30 mouse cellular contexts compared by ENCODE assay signal in the genomic region with DNA sequence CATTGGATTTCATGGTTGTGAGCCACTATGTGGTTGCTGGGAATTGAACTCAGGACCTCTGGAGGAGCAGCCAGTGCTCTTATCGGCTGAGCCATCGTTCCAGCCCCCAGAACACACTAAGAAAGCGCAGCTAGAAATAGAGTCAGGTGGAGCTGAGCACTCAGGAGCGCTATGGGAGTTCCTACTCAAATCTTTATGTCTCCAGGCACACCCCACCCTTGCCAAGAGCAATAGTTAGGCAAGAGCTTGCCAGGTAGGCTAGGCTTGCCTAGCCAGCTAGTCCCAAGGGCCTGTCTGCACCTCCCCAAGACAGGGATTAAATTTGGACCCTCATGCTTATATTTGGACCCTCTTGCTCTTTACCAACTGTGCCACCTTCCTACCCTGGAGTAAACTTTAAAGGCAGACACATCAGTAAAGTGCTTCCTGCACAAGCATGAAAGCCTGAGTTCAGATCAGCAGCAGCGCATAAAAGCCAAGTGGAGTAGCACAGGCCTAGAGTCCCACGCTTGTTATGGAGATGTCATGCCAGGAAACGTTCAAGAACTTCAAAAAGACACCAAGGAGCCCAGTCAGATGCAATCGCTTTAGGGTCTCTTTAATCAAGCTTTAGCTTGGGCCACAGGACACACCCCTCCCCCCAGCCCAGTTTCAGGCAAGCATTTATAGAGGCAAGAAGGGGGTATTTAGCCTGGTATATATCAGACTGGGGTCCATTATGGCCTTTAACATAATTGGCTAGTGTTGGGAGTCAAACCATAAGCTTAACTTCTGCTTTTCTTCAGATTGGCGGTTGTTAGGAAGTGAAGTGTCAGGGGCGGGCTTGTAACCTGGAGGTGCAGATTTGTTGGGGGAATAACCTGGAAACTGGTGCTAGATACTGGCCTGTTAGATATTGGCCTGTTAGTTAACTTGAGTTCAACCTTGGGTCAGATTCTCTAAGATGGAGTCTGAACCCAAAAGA. TPM values are rescaled to one million over a fixed set of nuclear protein-coding genes. Genes with fewer than 3 reads are reported as not detected.
DNase-seq lines count a peak whose midpoint lies in the region; ATAC-seq and TF ChIP-seq lines count a peak whose summit lies in the region.
"Had no signal": no experiment of that assay in that cellular context is flagged by ENCODE, and none has a peak within 500 bp of the region (broad histone marks: within the 10 kb centered on the region; RNA-seq: fewer than 3 reads in every experiment).

No protein-coding gene starts in this region.

- no peaks in the 10 kb centered on the region for H3K36me3 ChIP-seq in liver, embryonic 13.5 days
- H3K36me3 ChIP-seq in liver, embryonic 11.5 days (ENCODE audit: control insufficient read depth, insufficient read depth, low read length) = no peaks in the 10 kb centered on the region
- no peaks in the 10 kb centered on the region for H3K36me3 ChIP-seq in E14TG2a.4 (ENCODE audit: insufficient read depth, low read length)
- H3K36me3 ChIP-seq in stomach, postnatal 0 days (ENCODE audit: control insufficient read depth, insufficient read depth, low read length) = no peaks in the 10 kb centered on the region
- H3K36me3 ChIP-seq: embryonic facial prominence, embryonic 15.5 days; heart, embryonic 13.5 days; limb, embryonic 15.5 days; midbrain, embryonic 12.5 days had no signal

- ATAC-seq in liver, embryonic 13.5 days (ENCODE audit: low read depth) = no peak
- ATAC-seq in liver, embryonic 11.5 days (replicated peaks; ENCODE audit: low FRiP score) = no peak
- no peak for ATAC-seq in stomach, postnatal 0 days (ENCODE audit: low FRiP score, low TSS enrichment)
- ATAC-seq: activated CD4-positive, CD25-positive, alpha-beta regulatory T cell, adult 4 months; forebrain, embryonic 14.5 days; inflammation-experienced regulatory T-cells, adult 6 months; Patski had no signal

- no peak overlapping the region for H3K4me2 ChIP-seq in liver, embryonic 13.5 days
- H3K4me2 ChIP-seq in liver, embryonic 11.5 days = no peak overlapping the region
- H3K4me2 ChIP-seq in stomach, postnatal 0 days (replicated peaks; ENCODE audit: low read depth) = no peak overlapping the region
- H3K4me2 ChIP-seq: embryonic facial prominence, embryonic 15.5 days; heart, embryonic 13.5 days; hindbrain, embryonic 14.5 days; limb, embryonic 15.5 days; lung, embryonic 14.5 days; midbrain, embryonic 12.5 days had no signal

- TF ChIP-seq EP300 in stomach, postnatal 0 days (optimal IDR thresholded peaks at IDR 0.05) = no peak

- H3K27ac ChIP-seq in liver, embryonic 13.5 days = peak overlapping the region; percentile 4; the same call in 1 of the 2 replicates
- no peak overlapping the region for H3K27ac ChIP-seq in liver, embryonic 11.5 days (ENCODE audit: low read depth, low read length)
- H3K27ac ChIP-seq in stomach, postnatal 0 days (replicated peaks) = peak overlapping the region; percentile 69
- H3K27ac ChIP-seq: embryonic facial prominence, embryonic 15.5 days; gastrocnemius, adult 2 months; hindbrain, embryonic 14.5 days; left cerebral cortex, adult 2 months; limb, embryonic 15.5 days; midbrain, embryonic 12.5 days had no signal

- H3K27me3 ChIP-seq in liver, embryonic 13.5 days = no peaks in the 10 kb centered on the region
- no peaks in the 10 kb centered on the region for H3K27me3 ChIP-seq in liver, embryonic 11.5 days (replicated peaks; ENCODE audit: control insufficient read depth, insufficient read depth, low read length)
- no peaks in the 10 kb centered on the region for H3K27me3 ChIP-seq in E14TG2a.4 (ENCODE audit: insufficient read depth, low read length)
- H3K27me3 ChIP-seq in stomach, postnatal 0 days (ENCODE audit: control insufficient read depth, insufficient read depth, low read length) = no peaks in the 10 kb centered on the region
- H3K27me3 ChIP-seq: embryonic facial prominence, embryonic 15.5 days; heart, embryonic 13.5 days; limb, embryonic 15.5 days; Patski had no signal

- TF ChIP-seq CTCF in E14TG2a.4 (conservative IDR thresholded peaks at IDR 0.05; ENCODE audit: low read length) = no peak
- TF ChIP-seq CTCF in stomach, postnatal 0 days (IDR thresholded peaks at IDR 0.05; ENCODE audit: low read depth) = no peak

- peaks cover 47% of the 10 kb centered on the region for H3K4me1 ChIP-seq in liver, embryonic 13.5 days (replicated peaks)
- H3K4me1 ChIP-seq in liver, embryonic 11.5 days (replicated peaks; ENCODE audit: control insufficient read depth, insufficient read depth, low read length) = peaks cover 20% of the 10 kb centered on the region
- peaks cover 67% of the 10 kb centered on the region for H3K4me1 ChIP-seq in E14TG2a.4 (replicated peaks; ENCODE audit: low read depth, low read length)
- peaks cover 4% of the 10 kb centered on the region for H3K4me1 ChIP-seq in stomach, postnatal 0 days (replicated peaks; ENCODE audit: control insufficient read depth, insufficient read depth)
- H3K4me1 ChIP-seq: embryonic facial prominence, embryonic 15.5 days had no signal

- no peak overlapping the region for H3K4me3 ChIP-seq in liver, embryonic 13.5 days (replicated peaks)
- H3K4me3 ChIP-seq in liver, embryonic 11.5 days (ENCODE audit: low read depth, low read length) = no peak overlapping the region
- peak overlapping the region; percentile 13; the same call in 1 of the 2 replicates for H3K4me3 ChIP-seq in E14TG2a.4 (replicated peaks; ENCODE audit: low read length)
- no peak overlapping the region for H3K4me3 ChIP-seq in stomach, postnatal 0 days (ENCODE audit: low read depth, low read length)
- H3K4me3 ChIP-seq: embryonic facial prominence, embryonic 15.5 days; gastrocnemius, adult 2 months; heart, embryonic 13.5 days; left cerebral cortex, adult 2 months; limb, embryonic 15.5 days; midbrain, embryonic 12.5 days had no signal

- WGBS in liver, embryonic 13.5 days (ENCODE audit: insufficient replicate concordance) = 58% methylated on average over 10 of the region's 10 CpGs
- WGBS in liver, embryonic 11.5 days = 67% methylated on average over 10 of the region's 10 CpGs
- 77% methylated on average over 10 of the region's 10 CpGs for WGBS in stomach, postnatal 0 days

- no peak for DNase-seq in liver, embryonic 13.5 days
- DNase-seq in liver, embryonic 11.5 days (ENCODE audit: low spot score) = no peak
- DNase-seq in ZHBTc4 (ENCODE audit: low read depth, low spot score) = peak; percentile 86
- DNase-seq in stomach, postnatal 0 days (ENCODE audit: low spot score) = peak; percentile 14
- DNase-seq in adrenal gland, adult 2 months = no peak
- DNase-seq in B cell, adult 2 months = no peak
- DNase-seq: adrenal gland, postnatal 10 days; cerebellum, adult 8-10 months; gastrocnemius, adult 2 months; kidney, adult 2 months; kidney, postnatal 10 days; lung, embryonic 14.5 days; right cerebral cortex, postnatal 14 days; thymus, adult 18-20 months had no signal

- no peak overlapping the region for H3K9ac ChIP-seq in liver, embryonic 13.5 days
- no peak overlapping the region for H3K9ac ChIP-seq in liver, embryonic 11.5 days (ENCODE audit: low read depth, low read length)
- H3K9ac ChIP-seq in stomach, postnatal 0 days (ENCODE audit: low read length) = no peak overlapping the region
- H3K9ac ChIP-seq: embryonic facial prominence, embryonic 15.5 days; heart, embryonic 13.5 days; hindbrain, embryonic 14.5 days; limb, embryonic 15.5 days; lung, embryonic 14.5 days; midbrain, embryonic 12.5 days had no signal

- H3K9me3 ChIP-seq in liver, embryonic 13.5 days (replicated peaks) = no peaks in the 10 kb centered on the region
- H3K9me3 ChIP-seq in liver, embryonic 11.5 days (ENCODE audit: control insufficient read depth, low read length) = no peaks in the 10 kb centered on the region
- H3K9me3 ChIP-seq in E14TG2a.4 (ENCODE audit: low read length) = no peaks in the 10 kb centered on the region
- no peaks in the 10 kb centered on the region for H3K9me3 ChIP-seq in stomach, postnatal 0 days (ENCODE audit: control insufficient read depth, low read length)
- H3K9me3 ChIP-seq: embryonic facial prominence, embryonic 15.5 days; heart, embryonic 13.5 days; limb, embryonic 15.5 days; midbrain, embryonic 12.5 days had no signal

RNA-seq across cellular contexts. Expression of gene Tmbim1, which starts 2.9 kb away (rescaled TPM):
- 15.9 and 18.0 TPM in 2 replicates for polyA plus RNA-seq in liver, embryonic 13.5 days (2015; fragmentation: Nextera tagmentation; extraction: Ambion mirVana)
- polyA plus RNA-seq in liver, embryonic 11.5 days (2014; fragmentation: Nextera tagmentation; extraction: Ambion mirVana) = 21.7 and 22.9 TPM in 2 replicates
- polyA plus RNA-seq in stomach, postnatal 0 days (2015; fragmentation: Nextera tagmentation; extraction: Ambion mirVana) = 109 and 118 TPM in 2 replicates
- total RNA-seq in adrenal gland, adult 2 months (2021) = 100 to 1,000 TPM in 1 of 2 experiments, 10 to 100 TPM in 1; 98.3 to 115 TPM
- polyA plus RNA-seq in adrenal gland, adult 2 months (2012; rRNA removed) = 834 and 852 TPM in 2 replicates

RNA-seq across cellular contexts. Expression of gene Pnkd, which starts 23.6 kb away (rescaled TPM):
- 36.5 and 39.8 TPM in 2 replicates for polyA plus RNA-seq in liver, embryonic 13.5 days (2015; fragmentation: Nextera tagmentation; extraction: Ambion mirVana)
- 79.7 and 84.3 TPM in 2 replicates for polyA plus RNA-seq in liver, embryonic 11.5 days (2014; fragmentation: Nextera tagmentation; extraction: Ambion mirVana)
- polyA plus RNA-seq in stomach, postnatal 0 days (2015; fragmentation: Nextera tagmentation; extraction: Ambion mirVana) = 84.8 and 88.2 TPM in 2 replicates
- 10 to 100 TPM; 61.1 to 85.1 TPM for total RNA-seq in adrenal gland, adult 2 months (2021)
- polyA plus RNA-seq in adrenal gland, adult 2 months (2012; rRNA removed) = 92.9 and 106 TPM in 2 replicates

RNA-seq across cellular contexts. Expression of gene Aamp, which starts 23.7 kb away (rescaled TPM):
- 104 and 107 TPM in 2 replicates for polyA plus RNA-seq in liver, embryonic 13.5 days (2015; fragmentation: Nextera tagmentation; extraction: Ambion mirVana)
- polyA plus RNA-seq in liver, embryonic 11.5 days (2014; fragmentation: Nextera tagmentation; extraction: Ambion mirVana) = 190 and 193 TPM in 2 replicates
- polyA plus RNA-seq in stomach, postnatal 0 days (2015; fragmentation: Nextera tagmentation; extraction: Ambion mirVana) = 154 and 157 TPM in 2 replicates
- 100 to 1,000 TPM; 144 to 177 TPM for total RNA-seq in adrenal gland, adult 2 months (2021)
- polyA plus RNA-seq in adrenal gland, adult 2 months (2012; rRNA removed) = 180 and 188 TPM in 2 replicates

RNA-seq across cellular contexts. Expression of gene Gpbar1, which starts 29.9 kb away (rescaled TPM):
- 0.64 and 0.75 TPM in 2 replicates for polyA plus RNA-seq in liver, embryonic 13.5 days (2015; fragmentation: Nextera tagmentation; extraction: Ambion mirVana)
- polyA plus RNA-seq in liver, embryonic 11.5 days (2014; fragmentation: Nextera tagmentation; extraction: Ambion mirVana) = 2.8 and 3.2 TPM in 2 replicates
- 0.51 and 0.63 TPM in 2 replicates for polyA plus RNA-seq in stomach, postnatal 0 days (2015; fragmentation: Nextera tagmentation; extraction: Ambion mirVana)
- total RNA-seq in adrenal gland, adult 2 months (2021) = not detected
- 0.43 TPM in 1 of 2 replicates, not detected in the other for polyA plus RNA-seq in adrenal gland, adult 2 months (2012; rRNA removed)
- total RNA-seq: gastrocnemius, adult 2 months; heart, postnatal 25 days; layer of hippocampus, postnatal 10 days; left cerebral cortex, adult 2 months; left cerebral cortex, postnatal 36 days; megakaryocyte, adult 5-6 weeks had no signal
- polyA plus RNA-seq: C2C12; embryonic facial prominence, embryonic 15.5 days; midbrain, embryonic 12.5 days had no signal

RNA-seq across cellular contexts. Expression of gene Catip, which starts 53.6 kb away (rescaled TPM):
- polyA plus RNA-seq in liver, embryonic 13.5 days (2015; fragmentation: Nextera tagmentation; extraction: Ambion mirVana) = 0.08 and 0.13 TPM in 2 replicates
- polyA plus RNA-seq in liver, embryonic 11.5 days (2014; fragmentation: Nextera tagmentation; extraction: Ambion mirVana) = 0.21 TPM in 1 of 2 replicates, not detected in the other
- polyA plus RNA-seq in stomach, postnatal 0 days (2015; fragmentation: Nextera tagmentation; extraction: Ambion mirVana) = 0.50 and 0.73 TPM in 2 replicates
- under 1 TPM; 0.29 to 0.69 TPM for total RNA-seq in adrenal gland, adult 2 months (2021)
- 0.24 and 0.51 TPM in 2 replicates for polyA plus RNA-seq in adrenal gland, adult 2 months (2012; rRNA removed)
- polyA plus RNA-seq: activated CD4-positive, CD25-positive, alpha-beta regulatory T cell, adult 4 months; C2C12; inflammation-experienced regulatory T-cells, adult 6 months had no signal

Comparison
In these comparisons a context has a peak if more than half of its experiments do, and no peak if none do; other contexts are left out.
1. DNase-seq: peak in ZHBTc4 (single experiment) and stomach, postnatal 0 days (single experiment); none in liver, embryonic 13.5 days (single experiment), liver, embryonic 11.5 days (single experiment), adrenal gland, adult 2 months (single experiment) and B cell, adult 2 months (0 of 2).